Mouse (Mus musculus) heart, adult 11 months (tissue): ENCODE measurements at regions not wholly inside any gene's neighbourhood (a gene's known extent, or its start where the extent isn't known, plus 50 kb on each side); places are given as distances from the start of the nearest gene placed in this dataset.

ENCODE experiments used
- DNase-seq: peaks from one replicate; pipeline ENCODE4 v3.0.0; 2022

DNA sequence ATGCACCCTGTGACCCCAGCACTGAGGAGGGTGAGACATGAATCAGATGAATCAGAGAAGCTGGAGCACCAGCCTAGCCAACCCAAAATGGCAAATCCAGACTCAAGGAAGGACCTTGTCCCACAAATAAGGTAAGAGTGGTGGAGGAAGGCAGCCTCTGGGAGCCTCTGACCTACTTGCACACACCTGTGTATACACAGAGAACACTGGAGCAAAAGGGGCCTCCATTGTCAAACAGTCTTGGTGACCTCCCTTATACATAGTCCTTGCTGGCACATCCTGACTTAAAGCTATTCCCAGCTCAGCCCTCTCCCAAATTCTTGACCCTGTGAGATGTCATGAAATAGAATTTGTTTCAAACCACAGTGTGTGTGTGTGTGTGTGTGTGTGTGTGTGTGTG is 57.1 kb downstream of the Inhbb start:
- peak; percentile 36 for DNase-seq

DNA sequence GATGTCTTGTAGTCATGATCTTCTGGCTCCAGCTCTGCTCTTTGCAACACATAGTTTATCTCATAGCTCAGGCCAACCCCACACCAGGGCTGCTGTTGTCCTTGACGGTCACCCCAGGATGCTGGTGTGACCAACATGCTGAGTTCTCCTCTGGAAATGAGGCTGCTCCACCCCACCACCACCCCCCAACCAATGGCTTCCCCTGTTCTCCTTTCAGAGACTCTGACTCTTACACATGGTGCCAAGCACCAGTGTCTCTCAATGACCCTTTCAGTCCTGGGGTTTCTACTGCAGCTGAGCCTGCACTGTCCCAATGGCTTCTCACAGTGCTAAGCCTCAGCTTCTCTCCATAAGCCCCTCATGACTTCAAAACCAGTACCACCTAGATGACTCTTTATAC is 64.0 kb downstream of the Inhbb start:
- DNase-seq = peak; percentile 69

DNA sequence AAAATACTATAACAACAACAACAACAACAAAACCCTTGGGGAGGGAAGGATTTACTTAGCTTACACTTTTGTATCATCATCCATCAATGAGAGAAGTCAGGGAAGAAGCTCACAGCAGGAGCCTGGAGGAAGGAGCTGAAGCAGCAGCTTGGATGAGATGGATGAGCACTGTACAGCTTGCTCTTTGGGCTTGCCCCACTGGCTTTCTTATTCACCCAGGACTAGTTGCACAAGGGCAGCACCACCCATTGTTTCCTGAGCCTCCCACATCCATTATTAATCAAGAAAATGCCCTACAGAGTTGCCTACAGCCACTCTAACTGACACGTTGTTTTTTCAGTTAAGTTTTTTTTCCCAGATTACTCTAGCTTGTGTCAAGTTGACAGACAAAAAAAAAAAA is 65.1 kb downstream of the Inhbb start:
- DNase-seq = peak; percentile 14

DNA sequence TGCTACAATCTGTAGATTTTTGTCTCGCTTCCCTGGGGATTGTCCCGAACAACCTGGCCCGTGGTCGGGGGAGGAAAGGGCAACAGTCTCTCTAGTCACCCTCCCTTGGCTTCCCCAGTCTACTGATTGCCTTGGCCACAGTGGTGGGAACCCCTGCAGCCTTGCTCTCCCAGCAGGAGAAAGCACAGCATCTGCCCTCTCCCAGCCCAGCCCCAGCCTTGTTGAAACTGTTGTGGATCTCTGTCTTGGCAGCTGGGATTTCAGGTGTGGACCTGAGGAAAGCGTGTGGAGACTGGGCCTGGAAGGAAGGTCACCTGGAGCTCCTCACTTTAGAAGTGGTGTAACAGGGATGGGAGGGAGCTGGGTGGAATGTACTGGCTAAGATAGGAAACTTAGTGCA is 66.6 kb downstream of the Inhbb start:
- DNase-seq = peak; percentile 85

DNA sequence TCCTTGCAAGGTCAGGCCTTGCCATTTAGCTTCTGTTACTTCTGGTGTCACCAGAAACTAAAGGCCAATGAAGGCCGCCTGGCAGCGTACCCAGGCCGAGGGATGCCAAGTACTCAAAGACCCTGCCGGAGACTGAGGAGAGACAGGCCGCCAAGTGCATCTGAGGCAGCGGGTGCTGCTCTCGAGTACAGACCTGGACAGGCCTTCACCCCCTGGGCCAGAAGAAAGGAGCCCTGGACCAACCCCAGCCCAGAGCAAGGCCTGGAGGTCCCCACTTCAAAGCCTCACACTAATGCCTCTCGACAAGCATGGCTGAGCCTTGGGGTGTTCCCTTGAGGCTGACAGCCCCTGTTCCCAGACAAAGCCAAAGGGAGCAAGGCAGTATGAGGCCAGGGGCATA is 70.5 kb downstream of the Inhbb start:
- DNase-seq = peak; percentile 73

DNA sequence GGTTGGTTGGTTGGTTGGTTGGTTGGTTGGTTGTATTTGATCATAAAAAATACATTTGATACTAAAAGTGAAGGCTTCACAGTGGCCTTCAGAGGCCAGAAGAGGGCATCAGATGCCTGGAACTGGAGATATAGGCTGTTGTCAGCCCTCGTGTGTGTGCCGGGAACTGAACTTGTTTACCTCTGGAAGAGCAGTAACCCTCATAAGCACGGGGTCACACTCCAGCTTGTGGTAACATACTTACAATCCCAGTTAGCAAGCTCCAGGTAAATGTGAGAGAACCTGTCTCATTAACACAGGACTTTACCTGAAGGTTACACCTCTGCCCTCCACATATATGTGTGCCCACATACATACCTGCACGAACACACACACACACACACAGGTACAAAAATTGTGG is 71.2 kb downstream of the Inhbb start:
- DNase-seq = peak; percentile 58

DNA sequence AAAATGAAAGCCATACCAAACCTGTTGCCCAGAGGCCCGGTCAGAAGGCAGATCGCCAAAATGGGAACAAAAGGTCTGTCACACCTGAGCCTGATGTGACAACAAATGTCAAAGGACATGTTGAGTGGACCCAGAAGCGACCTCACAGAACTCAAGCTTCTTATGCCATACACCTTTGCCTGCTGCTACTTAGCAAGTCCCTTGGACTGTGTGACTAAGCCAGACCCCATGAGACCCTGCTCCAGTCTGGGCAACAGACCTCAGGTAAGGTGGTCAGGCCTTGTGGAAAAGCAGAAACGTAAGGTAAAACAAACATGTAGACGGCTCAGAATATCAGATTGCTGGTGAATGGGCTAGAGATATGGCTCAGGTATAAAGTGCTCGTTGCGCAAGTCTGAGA is 71.8 kb downstream of the Inhbb start:
- peak; percentile 64 for DNase-seq

DNA sequence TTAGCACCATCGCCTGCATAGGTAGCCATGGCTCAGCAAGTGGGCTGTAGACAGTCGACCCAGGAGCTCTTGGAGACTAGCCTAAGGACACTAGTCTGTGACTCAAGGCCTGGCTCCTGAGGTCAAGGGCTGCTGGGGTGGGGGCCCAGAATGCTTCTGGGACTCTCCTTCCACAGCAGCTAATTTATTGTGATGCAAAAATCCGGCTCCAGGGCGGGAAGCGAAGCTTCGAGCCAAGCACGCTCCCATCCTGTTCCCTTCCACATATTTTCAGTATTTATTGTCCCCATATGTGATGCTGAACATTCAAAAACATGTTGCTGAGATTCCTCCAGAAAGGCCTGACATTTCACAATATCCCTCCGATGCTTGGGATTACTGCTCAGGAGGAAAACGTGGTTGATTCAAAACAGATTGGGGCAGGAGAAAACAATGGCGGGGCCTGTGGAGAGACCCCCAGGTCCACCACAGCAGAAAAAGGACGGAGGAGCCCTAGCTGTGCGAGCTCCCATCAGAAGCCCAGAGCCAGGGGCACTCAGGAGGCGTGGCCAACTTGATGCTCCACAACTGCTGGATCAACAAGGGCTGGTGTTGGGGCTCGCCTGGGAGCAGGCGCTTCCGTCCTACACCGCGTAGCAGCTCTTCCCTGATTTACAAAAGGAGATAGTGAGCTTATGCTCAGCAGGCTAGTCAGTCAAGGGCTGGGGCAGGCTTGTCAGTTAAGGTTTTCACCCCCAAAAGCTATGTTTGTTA is 73.4 kb downstream of the Inhbb start:
- DNase-seq = peak; percentile 86

DNA sequence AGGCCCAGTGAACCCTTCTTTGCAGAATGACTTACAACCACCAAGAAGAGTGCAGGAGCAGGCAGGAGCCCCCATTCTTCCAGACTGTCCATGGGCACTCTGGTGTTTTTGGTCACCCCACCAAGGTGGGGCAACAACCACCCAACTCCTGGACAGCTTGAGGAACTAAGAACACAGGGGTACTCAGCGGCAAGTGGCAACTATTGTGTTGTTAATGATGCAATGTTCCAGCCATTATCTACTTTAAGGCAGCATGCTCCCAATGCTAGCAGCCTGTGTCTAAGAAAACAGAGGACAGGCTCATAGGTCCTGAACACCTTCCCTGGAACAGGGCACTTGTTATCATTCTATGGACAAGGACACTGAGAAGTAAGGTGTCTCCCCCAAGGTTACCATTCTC is 74.3 kb downstream of the Inhbb start:
- DNase-seq = peak; percentile 48

DNA sequence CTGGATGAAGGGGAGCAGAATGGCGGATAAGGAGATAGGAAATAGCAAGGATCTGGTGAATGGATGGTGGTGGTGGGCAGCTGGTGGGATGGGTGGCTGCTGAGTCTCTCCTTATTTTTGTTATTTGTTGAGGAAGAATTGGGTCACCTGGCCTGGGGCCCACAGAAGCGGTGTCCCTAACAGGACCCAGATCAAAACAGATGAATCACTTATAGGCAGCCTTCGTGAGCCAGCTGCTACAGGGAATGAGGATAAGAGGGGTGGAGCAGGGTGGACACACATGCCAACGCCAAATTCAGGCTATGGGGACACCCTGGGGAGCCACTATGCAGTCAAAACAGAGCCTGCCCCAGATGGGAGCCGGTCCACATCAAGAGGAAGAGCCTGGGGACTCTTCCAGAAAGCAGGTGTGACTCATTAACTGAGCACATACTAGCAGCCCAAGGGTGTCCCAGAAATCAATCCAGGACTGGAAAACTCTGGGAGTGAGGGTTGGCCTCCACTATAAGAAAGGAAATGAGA is 75.4 kb downstream of the Inhbb start:
- peak; percentile 94 for DNase-seq

DNA sequence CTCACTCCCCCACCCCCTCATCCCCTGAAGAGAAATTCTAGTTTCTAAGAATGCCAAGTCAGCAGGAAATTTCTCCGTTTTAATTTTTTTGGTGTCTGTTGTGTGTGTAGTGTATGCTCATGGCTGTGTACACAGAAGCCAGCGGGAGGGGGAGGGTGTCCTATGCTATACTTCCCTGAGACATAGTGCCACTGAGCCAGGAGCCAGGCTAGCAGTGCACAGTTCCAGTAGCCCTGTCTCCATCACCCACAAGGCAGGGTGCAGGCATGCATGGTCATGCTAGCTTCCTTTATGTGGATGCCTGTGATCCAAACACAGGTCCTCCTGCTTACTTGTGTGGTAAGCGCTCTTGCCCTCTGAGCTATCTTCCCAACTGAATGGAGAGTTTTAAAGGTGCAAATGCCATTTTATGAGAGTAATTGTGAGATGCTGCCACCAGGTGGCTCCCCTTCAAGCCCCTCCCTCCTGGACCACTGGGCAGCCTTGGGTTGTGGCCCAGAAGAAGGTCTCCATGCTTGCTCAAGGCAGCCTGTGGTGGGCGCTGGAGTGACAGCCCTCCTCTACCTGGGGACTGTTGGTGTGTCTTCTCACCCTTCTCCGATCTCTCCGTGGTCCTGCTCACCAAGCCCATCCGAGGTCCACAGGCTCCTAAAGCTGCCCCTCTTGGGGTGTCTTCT is 76.8 kb downstream of the Inhbb start:
- peak; percentile 86 for DNase-seq

DNA sequence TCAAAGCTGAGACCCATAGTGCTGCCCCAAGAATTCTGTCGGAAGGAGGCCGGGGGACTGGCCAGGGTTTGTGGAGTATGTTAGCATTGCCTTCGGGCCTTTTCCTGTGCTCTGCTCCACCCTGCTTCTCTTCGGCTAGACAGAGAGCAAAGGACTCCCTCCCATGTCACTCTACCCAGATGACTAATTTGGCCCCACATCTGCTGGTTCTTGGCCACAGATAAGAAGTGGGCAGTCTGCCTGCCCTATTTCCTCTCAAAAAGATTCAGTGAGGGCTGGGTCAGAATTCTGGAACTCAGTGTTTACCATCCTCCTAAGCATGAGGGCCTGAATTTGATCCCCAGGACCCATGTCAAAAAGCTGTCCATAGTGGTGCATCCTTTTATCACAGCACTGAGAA is 78.0 kb downstream of the Inhbb start:
- peak; percentile 93 for DNase-seq

DNA sequence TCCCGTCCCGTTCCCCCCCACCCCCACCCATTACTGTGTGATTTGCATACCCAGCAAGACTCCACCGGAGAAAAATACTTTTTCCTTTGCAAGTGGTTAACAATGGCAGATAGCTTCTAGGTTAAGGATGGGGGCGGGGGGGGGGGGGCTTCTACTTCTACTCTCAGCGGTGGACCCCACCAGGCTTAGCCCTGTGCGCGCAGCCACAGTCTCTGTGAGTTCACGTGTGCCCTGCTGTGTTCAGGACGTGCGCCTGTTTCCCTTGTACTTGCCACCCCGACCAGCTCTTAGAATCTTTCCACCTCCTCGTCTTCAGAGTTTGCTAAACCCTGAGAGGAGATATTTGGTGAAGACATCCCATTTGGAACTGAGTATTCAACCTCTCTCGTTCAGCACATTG is 86.9 kb downstream of the Inhbb start:
- peak; percentile 13 for DNase-seq

DNA sequence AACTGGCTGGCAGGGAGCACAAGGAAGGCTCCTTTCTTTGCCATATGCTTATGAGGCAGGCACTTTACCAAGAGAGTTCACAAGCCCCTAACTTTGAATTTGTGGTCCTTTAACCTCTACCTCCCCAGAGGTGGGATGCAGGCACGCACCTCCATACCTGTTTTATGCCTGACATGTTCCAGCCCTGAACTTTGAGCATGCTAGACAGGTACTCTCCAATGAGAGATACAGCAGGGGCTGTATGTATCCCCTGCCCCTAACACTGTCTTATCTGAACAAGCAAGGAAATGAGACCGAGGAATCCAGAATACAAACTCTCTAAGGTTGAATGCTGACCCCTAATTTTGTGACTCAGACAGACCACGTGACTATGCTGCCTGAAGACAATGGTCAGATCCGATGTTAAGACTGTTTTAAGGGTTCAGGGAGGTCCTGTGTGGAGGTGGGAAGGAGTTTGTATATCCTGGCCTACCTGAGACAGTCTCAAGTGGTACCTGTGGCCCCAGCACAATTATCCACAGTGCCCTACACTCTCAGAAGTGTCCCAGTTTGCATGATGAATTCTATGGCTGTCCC is 91.2 kb downstream of the Inhbb start:
- DNase-seq = peak; percentile 56

DNA sequence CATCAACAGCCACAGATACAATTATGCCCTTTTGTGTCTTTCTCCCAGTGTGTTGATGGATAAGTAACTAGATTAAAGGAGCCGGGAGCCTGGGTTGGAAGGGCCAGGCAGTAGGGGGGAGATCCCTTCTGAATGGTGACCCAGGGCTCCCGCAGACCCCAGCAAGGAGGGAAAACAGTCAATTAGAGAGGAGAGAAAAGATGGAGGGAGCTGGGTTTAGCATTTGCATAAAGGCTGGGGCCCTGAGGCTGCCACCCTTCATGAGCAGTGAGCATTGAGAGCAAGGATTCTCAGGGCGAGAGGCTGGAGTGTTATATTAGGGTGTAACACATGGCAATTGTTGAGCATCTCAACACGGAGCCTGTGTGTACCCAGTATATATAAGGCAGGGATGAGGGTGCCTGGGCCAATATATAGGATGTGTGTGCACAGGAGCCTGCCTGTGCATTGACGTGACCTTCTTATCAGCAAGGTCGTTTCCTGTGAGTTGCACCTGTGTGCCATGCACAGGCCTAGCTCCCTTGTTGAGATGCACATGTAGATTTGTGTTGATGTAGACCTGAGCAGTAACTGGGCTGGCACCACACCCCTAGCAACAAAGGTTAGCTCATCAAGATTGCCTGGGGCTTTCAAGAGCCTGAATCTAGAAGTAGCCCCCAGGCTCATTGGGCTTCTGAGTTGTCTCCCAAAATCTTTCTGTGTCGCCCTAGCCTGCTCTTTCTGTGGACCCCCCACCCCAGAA is 92.2 kb downstream of the Inhbb start:
- DNase-seq = peak; percentile 76

DNA sequence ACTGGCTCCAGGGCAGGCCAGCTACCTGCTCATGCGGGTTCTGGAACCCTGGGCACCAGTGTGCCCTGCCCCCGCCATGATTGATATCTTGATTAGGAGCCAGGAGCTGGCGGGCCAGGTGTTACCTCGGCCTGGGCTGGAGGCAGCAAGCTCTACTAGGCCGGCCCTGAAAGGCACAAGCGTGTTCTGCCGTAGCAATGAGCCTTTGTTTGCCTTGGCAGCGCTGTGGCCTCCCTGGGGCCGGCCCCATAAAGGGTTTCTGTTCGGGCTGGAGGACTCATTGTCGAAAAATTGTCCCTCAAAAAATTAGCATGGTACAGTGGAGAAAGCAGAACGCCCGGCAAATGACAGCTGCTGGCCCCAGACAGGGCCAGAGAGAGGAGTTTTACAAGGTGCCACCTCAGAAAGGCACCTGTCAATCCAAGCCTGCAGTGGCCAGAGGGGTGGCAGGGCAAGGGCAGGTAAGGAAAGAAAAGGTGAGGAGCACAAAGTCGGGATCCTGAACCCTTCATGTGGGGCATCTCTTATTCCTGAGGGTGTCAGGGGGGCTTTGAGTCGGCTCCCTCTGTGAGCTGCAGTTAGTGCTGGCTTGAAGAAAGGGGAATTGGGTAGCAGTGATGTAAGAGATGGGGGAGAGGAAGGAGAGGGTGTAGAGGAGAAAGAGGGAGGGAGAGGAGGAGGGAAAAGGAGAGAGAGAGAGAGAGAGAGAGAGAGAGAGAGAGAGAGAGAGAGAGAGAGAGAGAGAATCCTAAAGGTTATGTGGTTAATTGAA is 92.9 kb downstream of the Inhbb start:
- peak; percentile 88 for DNase-seq

DNA sequence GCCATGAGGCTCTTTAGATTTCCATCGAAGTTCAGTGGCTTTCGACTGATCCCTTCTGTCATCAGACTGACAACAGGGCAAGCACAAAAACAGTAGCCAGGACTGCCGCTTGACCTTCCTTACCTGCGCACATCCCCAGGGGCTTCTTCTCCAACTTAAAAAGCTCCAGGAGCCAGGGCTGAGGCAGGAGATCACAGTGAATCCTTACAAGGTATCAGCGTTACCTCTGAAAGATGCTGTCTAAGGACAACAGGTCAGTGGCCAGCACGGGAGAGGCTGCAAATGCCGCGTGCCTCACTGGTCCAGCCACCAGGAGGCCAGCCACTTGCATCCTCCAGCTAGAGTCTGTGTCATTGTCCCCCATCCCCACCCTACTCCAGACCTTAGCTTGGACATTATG is 97.5 kb downstream of the Inhbb start:
- DNase-seq = peak; percentile 77

DNA sequence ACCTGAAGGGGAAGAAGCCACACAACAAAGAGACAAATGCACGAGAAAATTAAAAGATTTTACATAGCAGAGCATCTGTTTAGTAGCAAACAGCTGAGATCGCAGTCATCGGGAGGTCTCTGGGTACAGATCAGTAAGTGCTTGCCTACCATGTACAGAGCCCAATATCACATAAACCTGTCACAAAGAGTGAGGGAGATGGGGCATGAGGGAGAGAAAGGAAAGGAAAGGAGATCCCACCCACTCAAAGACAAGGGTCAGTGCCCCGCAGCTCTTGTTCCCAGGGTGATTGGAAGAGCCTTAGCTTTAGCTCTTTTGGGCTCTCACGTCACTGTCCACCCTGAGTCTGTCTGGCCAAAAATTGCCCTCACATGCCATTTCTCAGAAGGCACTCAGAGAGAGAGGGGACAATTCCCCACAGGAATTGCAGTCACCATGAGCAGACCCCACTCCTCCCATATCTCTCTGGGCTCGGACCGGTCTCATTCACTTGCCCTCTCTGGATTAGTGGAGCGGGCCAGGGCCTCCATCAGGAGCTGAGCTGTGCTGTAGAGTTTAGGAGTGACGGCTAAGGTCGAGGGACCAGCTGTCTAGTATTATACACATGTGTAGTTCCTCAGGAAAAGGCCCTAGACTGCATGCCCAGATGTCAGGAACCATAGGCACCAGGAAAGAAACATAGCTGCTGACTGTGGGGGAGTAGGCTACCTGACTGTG is 99.6 kb downstream of the Inhbb start:
- peak; percentile 86 for DNase-seq

DNA sequence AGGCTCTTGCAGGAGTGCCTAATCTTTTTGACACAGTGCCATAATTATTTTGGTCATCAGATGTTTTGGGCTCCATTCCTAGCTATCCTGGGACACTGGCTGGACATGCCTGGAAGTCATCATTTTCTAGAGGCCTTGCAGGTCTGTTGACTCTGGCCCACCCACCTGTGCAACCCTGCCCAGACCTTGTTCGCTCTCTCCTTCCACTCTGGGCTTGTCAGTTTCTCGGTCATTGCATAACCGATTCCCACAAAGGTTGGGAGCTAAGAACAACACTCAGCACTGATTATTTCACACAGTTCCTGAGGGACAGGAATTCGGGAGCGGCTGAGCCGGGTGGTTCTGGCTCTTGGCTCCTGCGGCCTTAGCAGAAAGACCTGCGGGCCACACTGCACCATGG is 100.2 kb downstream of the Inhbb start:
- peak; percentile 97 for DNase-seq

DNA sequence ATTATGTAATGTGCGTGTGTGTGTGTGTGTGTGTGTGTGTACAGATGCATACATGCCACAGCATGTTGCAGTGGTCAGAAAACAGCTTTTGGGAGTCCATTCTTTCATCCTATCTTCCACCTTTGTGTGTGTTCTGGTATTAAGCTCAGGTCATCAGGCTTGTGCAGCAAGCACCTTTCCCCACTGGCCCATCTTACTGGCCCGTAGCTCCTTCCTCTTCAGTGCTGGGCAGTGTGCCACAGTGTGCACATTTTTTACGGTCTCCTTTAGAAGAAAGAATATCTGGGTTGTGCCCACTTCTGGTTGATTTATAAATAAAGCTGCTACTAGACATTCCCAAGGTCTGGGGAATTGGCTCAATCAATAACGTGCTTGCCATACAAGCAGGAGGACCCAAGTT is 105.0 kb downstream of the Inhbb start:
- peak; percentile 54 for DNase-seq

DNA sequence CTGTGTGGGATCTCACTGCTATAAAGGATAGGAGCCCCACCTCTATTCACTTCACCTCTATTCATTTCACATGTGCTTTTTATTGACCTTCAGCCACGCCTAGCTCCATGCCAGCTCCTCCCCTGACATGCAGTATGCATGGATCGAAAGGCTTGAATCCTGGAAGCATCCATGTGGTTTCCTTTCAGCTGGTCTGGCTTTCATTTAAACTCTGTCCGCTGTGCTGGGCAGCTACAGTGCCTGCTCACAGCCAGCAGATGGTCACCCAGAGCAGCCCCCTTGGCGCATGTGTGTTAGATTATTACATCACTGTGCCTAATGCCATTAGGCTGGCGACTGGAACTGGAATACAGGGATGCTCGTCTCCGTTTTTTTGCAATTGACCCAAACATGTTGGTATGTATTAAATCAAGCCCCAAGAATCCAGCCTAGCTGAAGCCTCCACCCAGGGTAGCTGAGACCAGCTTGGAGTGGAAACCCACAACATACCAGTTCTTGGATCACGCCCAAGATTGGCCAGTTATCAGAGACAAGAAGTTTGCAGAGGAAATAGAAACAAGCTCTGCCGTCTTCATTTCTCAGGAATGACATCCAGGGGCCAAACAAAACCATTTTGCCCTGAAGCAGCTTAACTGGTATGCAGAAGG is 113.2 kb downstream of the Inhbb start:
- peak; percentile 88 for DNase-seq
